Mouse (Mus musculus): ENCODE measurements around the gene Gngt2. TPM values are rescaled to one million over a fixed set of nuclear protein-coding genes. Genes with fewer than 3 reads are reported as not detected.

Gene Gngt2
- 7.1 and 7.6 TPM in 2 replicates for polyA plus RNA-seq (2014; fragmentation: Nextera tagmentation; extraction: Ambion mirVana)

DNA sequence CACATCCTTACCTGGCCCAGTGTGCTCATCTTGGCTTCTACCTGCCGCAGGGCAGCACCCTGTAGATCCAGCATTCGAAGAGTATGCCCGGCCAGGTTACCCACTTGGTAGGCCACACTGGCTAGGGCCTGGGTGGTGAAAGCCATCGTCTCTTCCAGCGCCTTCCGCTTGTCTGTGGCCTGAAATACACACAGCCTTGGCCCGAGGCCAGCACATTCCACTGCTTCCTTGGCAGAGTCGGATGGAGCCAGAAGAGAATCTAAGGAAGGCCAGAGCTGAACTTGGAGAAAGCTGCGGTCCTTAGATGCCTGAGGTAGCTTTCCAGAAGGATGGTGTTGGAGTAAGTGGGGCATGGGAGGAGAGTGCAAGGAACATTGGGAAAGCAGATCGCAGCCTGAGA, at the start of gene Gngt2:
Gngt2 (plus strand) TSS at position 158 of the 400 bp plus-strand sequence.
- peaks cover 6% of the 10 kb centered on the region; the same call in 1 of the 2 replicates for H3K4me1 ChIP-seq (replicated peaks; ENCODE audit: control insufficient read depth, insufficient read depth, low read length)
- no peak for DNase-seq (ENCODE audit: low spot score)
- H3K27me3 ChIP-seq (ENCODE audit: control insufficient read depth, insufficient read depth, low read length), result peaks cover 41% of the 10 kb centered on the region
- H3K9ac ChIP-seq (ENCODE audit: low read depth, low read length), result no peak within 1 kb of the TSS
- no peak for ATAC-seq (ENCODE audit: low FRiP score)
- H3K4me3 ChIP-seq (ENCODE audit: low read depth, low read length), result no peak within 1 kb of the TSS
- no peaks in the 10 kb centered on the region for H3K9me3 ChIP-seq (ENCODE audit: control insufficient read depth, low read length)
- H3K36me3 ChIP-seq (ENCODE audit: control insufficient read depth, insufficient read depth, low read length), result no peaks in the 10 kb centered on the region
- H3K27ac ChIP-seq (ENCODE audit: low read depth, low read length), result no peak within 1 kb of the TSS
- WGBS, result 79% methylated on average over 10 of the region's 10 CpGs
- H3K4me2 ChIP-seq (replicated peaks; ENCODE audit: low read depth, low read length), result no peak within 1 kb of the TSS

DNA sequence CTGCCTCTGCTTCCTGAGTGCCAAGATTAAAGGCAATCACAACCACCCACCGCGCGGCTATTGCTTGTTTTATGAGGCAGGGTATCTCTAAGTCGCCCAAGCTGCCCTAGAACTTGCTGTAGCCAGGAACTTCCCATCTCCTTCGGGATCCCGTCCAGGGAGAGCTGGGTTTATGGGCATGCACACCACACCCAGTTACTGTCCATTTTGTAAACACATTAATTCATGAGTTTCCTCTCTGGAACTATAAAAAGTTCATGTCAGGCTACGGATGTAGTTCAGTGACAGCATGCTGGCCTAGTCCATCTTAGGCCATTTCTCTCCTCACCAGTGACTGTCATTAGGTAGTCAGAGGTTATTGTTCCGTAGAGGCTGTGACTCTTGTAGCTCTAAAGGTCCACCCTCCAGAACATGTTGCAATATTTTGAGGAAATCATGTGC, 47.5 kb upstream of the Gngt2 start:
- Histone ChIP-seq H3K4me3 (ENCODE audit: low read depth, low read length) (no peak overlapping the region), H3K9me3 (ENCODE audit: control insufficient read depth, low read length) (no peaks in the 10 kb centered on the region; the same call in 1 of the 2 replicates), H3K4me2 (replicated peaks; ENCODE audit: low read depth, low read length) (no peak overlapping the region), H3K27me3 (ENCODE audit: control insufficient read depth, insufficient read depth, low read length) (no peaks in the 10 kb centered on the region), H3K27ac (ENCODE audit: low read depth, low read length) (no peak overlapping the region), H3K36me3 (ENCODE audit: control insufficient read depth, insufficient read depth, low read length) (no peaks in the 10 kb centered on the region), H3K4me1 (replicated peaks; ENCODE audit: control insufficient read depth, insufficient read depth, low read length) (no peaks in the 10 kb centered on the region), H3K9ac (ENCODE audit: low read depth, low read length) (no peak overlapping the region)
- ATAC-seq (ENCODE audit: low FRiP score) (no peak), DNase-seq (ENCODE audit: low spot score) (no peak)
- 87% methylated on average over 8 of the region's 8 CpGs for WGBS

DNA sequence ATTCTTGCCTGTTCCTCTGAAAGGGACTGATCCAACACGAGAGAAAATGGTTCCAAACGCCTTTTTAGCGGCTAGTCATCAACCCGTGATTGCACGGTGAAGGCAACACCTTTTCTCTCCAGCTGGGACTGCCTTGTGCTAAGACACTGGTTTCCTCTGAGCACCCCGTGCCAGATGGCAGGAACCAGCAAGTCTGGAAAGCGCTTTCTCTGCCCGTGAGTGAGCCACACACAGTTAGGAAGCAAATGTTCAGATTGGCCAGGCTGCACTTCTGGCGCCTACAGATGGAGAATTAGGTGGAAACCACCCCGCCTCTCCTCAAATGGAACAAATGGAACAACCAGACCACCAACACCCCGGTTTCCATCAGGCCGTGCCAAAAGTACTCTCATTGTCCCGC, 45.2 kb upstream of the Gngt2 start:
- DNase-seq (ENCODE audit: low spot score) (no peak), ATAC-seq (ENCODE audit: low FRiP score) (no peak)
- no peak overlapping the region for H3K9ac ChIP-seq (ENCODE audit: low read depth, low read length)
- H3K9me3 ChIP-seq (ENCODE audit: control insufficient read depth, low read length), result no peaks in the 10 kb centered on the region
- H3K4me3 ChIP-seq (ENCODE audit: low read depth, low read length), result no peak overlapping the region
- no peaks in the 10 kb centered on the region for H3K36me3 ChIP-seq (ENCODE audit: control insufficient read depth, insufficient read depth, low read length)
- H3K4me1 ChIP-seq (replicated peaks; ENCODE audit: control insufficient read depth, insufficient read depth, low read length), result 0 out of 2 replicates have a peak, but pooled peaks cover 2% of the 10 kb centered on the region
- WGBS, result 88% methylated on average over 13 of the region's 13 CpGs
- H3K27me3 ChIP-seq (ENCODE audit: control insufficient read depth, insufficient read depth, low read length), result no peaks in the 10 kb centered on the region; the same call in 1 of the 2 replicates
- no peak overlapping the region for H3K4me2 ChIP-seq (replicated peaks; ENCODE audit: low read depth, low read length)
- no peak overlapping the region for H3K27ac ChIP-seq (ENCODE audit: low read depth, low read length)

DNA sequence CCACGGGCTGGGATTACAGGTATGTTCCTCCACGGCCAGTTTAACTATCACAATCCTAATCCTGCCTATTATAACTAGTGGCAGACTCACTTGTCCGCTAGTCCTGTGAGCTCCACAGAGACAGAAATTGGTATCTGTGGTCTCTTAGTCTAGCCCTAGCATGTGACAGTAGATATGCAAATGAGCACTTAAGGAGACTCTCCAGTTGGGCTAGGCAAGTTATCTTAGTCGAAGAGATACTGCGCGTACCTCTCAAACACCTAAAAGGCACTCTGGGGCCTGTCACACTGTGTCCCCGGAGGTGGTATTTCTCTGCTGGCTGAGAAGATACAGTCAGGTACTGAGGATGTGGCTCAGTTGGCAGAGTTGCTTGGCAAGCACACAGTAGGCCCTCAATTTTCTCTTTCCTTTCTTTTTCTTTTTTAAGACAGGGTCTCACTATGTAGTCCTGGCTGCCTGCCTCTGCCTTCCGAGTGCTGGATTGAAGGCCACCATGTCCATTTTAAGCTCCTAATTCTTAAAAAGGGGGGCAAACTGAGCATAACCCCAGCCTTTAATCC, 44.0 kb upstream of the Gngt2 start:
- no peaks in the 10 kb centered on the region for H3K36me3 ChIP-seq (ENCODE audit: control insufficient read depth, insufficient read depth, low read length)
- H3K27me3 ChIP-seq (ENCODE audit: control insufficient read depth, insufficient read depth, low read length), result peaks cover 4% of the 10 kb centered on the region; the same call in 1 of the 2 replicates
- no peak overlapping the region for H3K9ac ChIP-seq (ENCODE audit: low read depth, low read length)
- no peaks in the 10 kb centered on the region for H3K9me3 ChIP-seq (ENCODE audit: control insufficient read depth, low read length)
- 0 out of 2 replicates have a peak, but pooled peaks cover 4% of the 10 kb centered on the region for H3K4me1 ChIP-seq (replicated peaks; ENCODE audit: control insufficient read depth, insufficient read depth, low read length)
- DNase-seq (ENCODE audit: low spot score) (no peak), ATAC-seq (ENCODE audit: low FRiP score) (no peak)
- no peak overlapping the region for H3K4me2 ChIP-seq (replicated peaks; ENCODE audit: low read depth, low read length)
- H3K27ac ChIP-seq (ENCODE audit: low read depth, low read length), result no peak overlapping the region
- H3K4me3 ChIP-seq (ENCODE audit: low read depth, low read length), result no peak overlapping the region
- WGBS, result 93% methylated on average over 8 of the region's 8 CpGs

DNA sequence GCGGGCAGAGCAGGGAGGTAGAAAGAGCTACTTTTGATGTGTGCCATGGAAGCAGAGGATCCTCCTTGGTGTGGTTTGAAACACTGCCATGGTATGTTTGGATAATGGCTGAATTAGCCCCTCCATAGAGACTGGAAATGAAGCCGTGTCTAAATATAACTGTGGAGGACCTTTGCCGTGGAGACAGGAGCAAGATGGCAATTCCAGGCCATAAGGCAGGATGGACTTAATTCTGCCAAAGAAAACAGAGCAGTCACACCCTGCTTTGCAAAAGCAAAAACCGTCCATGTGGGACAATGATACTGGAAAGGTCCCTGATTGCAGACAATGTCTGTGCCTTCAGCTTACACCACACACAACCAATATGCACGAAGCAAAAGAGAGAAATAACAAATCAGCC, 42.8 kb upstream of the Gngt2 start:
- peaks cover 6% of the 10 kb centered on the region; the same call in 1 of the 2 replicates for H3K27me3 ChIP-seq (ENCODE audit: control insufficient read depth, insufficient read depth, low read length)
- H3K9me3 ChIP-seq (ENCODE audit: control insufficient read depth, low read length), result no peaks in the 10 kb centered on the region
- H3K4me2 ChIP-seq (replicated peaks; ENCODE audit: low read depth, low read length), result no peak overlapping the region
- 73% methylated on average over 5 of the region's 5 CpGs for WGBS
- H3K4me1 ChIP-seq (replicated peaks; ENCODE audit: control insufficient read depth, insufficient read depth, low read length), result 0 out of 2 replicates have a peak, but pooled peaks cover 4% of the 10 kb centered on the region
- no peak overlapping the region for H3K4me3 ChIP-seq (ENCODE audit: low read depth, low read length)
- no peak for ATAC-seq (ENCODE audit: low FRiP score)
- no peak overlapping the region for H3K9ac ChIP-seq (ENCODE audit: low read depth, low read length)
- DNase-seq (ENCODE audit: low spot score), result no peak
- no peak overlapping the region for H3K27ac ChIP-seq (ENCODE audit: low read depth, low read length)
- no peaks in the 10 kb centered on the region for H3K36me3 ChIP-seq (ENCODE audit: control insufficient read depth, insufficient read depth, low read length)

DNA sequence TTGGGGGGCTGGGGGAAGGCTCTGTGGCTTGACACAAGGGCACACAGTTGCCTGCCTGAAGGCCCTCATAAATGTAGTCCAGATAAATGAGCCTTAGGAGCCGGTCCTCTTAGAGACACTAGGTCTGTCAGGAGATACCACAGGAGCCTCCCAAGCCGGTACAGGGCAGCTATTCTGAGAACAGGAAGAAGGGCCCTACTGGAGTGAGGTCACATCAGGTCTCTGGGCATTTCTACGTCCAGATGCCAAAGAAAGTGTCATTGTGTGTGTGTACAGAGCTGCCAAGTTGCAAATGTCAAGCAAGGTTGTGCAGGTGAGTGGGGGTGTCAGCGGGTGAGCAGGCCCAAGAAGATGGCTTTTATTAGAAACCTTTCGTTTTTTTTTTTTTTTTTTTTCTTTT, 41.4 kb upstream of the Gngt2 start:
- DNase-seq (ENCODE audit: low spot score) (no peak), ATAC-seq (ENCODE audit: low FRiP score) (no peak)
- Histone ChIP-seq H3K36me3 (ENCODE audit: control insufficient read depth, insufficient read depth, low read length) (no peaks in the 10 kb centered on the region), H3K4me2 (replicated peaks; ENCODE audit: low read depth, low read length) (no peak overlapping the region), H3K27ac (ENCODE audit: low read depth, low read length) (no peak overlapping the region), H3K4me3 (ENCODE audit: low read depth, low read length) (no peak overlapping the region), H3K9me3 (ENCODE audit: control insufficient read depth, low read length) (no peaks in the 10 kb centered on the region), H3K4me1 (replicated peaks; ENCODE audit: control insufficient read depth, insufficient read depth, low read length) (0 out of 2 replicates have a peak, but pooled peaks cover 4% of the 10 kb centered on the region), H3K9ac (ENCODE audit: low read depth, low read length) (no peak overlapping the region), H3K27me3 (ENCODE audit: control insufficient read depth, insufficient read depth, low read length) (peaks cover 6% of the 10 kb centered on the region; the same call in 1 of the 2 replicates)
- WGBS, result 68% methylated on average over 5 of the region's 5 CpGs

DNA sequence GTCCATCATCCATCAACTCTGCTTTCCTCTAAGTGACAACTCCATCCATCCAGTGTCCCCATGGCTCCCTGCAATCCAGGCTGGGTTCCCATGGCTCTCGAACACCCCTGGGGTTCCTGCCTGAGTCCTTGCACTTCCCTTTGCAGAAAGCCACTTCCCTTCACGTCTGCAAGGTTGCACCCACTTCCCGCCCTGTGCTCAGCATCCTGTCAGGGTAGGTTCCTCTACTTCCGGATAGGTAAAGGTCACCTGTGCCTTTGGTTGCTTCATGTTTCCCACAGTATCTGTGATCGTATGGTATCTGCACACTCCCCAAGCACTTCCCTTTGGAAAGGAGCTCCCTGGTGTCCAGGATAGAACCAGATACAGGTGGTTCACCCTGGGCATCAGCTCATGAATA, 32.0 kb upstream of the Gngt2 start:
- Histone ChIP-seq H3K4me3 (ENCODE audit: low read depth, low read length) (no peak overlapping the region), H3K4me1 (replicated peaks; ENCODE audit: control insufficient read depth, insufficient read depth, low read length) (no peaks in the 10 kb centered on the region; the same call in 1 of the 2 replicates), H3K27ac (ENCODE audit: low read depth, low read length) (no peak overlapping the region), H3K9ac (ENCODE audit: low read depth, low read length) (no peak overlapping the region), H3K36me3 (ENCODE audit: control insufficient read depth, insufficient read depth, low read length) (no peaks in the 10 kb centered on the region), H3K4me2 (replicated peaks; ENCODE audit: low read depth, low read length) (no peak overlapping the region), H3K9me3 (ENCODE audit: control insufficient read depth, low read length) (no peaks in the 10 kb centered on the region), H3K27me3 (ENCODE audit: control insufficient read depth, insufficient read depth, low read length) (no peaks in the 10 kb centered on the region)
- DNase-seq (ENCODE audit: low spot score), result no peak
- WGBS, result 67% methylated on average over 5 of the region's 5 CpGs
- ATAC-seq (ENCODE audit: low FRiP score), result no peak

DNA sequence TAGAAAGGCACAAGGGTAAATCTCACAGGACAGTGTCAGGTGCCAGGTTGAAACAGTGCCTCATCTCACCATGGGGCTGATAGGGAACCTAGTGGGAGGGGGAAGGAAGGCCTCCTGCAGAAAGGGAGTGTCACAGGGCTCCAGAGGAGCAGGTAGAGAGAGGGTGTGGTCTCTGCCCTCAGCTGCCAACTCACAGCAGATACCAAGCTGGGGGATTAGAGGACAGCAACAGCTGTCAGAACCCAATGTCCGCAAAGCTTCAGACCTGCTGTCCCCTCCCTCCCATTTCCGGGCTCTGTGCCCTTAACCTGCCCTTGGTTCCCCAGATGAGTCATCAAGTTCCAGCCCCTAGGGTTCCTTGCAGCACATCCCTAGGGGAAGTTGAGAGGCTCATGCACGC, 31.5 kb upstream of the Gngt2 start:
- no peaks in the 10 kb centered on the region; the same call in none of the 2 replicates for H3K4me1 ChIP-seq (replicated peaks; ENCODE audit: control insufficient read depth, insufficient read depth, low read length)
- no peaks in the 10 kb centered on the region for H3K27me3 ChIP-seq (ENCODE audit: control insufficient read depth, insufficient read depth, low read length)
- no peaks in the 10 kb centered on the region for H3K36me3 ChIP-seq (ENCODE audit: control insufficient read depth, insufficient read depth, low read length)
- no peaks in the 10 kb centered on the region for H3K9me3 ChIP-seq (ENCODE audit: control insufficient read depth, low read length)
- WGBS, result 54% methylated on average over 3 of the region's 3 CpGs
- no peak overlapping the region for H3K4me3 ChIP-seq (ENCODE audit: low read depth, low read length)
- ATAC-seq (ENCODE audit: low FRiP score) (no peak), DNase-seq (ENCODE audit: low spot score) (no peak)
- no peak overlapping the region for H3K4me2 ChIP-seq (replicated peaks; ENCODE audit: low read depth, low read length)
- H3K9ac ChIP-seq (ENCODE audit: low read depth, low read length), result no peak overlapping the region
- no peak overlapping the region for H3K27ac ChIP-seq (ENCODE audit: low read depth, low read length)

DNA sequence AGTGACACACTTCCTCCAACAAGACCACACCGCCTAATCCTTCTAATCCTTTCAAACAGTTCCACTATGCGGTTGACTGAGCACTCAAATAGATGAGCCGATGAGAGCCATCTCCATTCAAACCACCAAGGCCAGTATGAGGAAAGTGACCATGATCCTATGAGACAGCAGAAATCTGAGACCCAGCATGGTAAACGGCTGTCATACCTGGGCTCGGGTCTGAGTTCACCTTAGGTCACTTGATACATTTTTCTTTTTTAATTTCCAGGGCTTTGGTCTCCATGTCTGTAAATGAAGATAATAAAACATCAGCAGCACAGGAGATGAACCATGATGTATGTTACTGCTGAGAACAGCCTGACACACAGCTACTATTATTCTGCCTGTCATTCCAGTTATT, 29.1 kb upstream of the Gngt2 start:
- H3K36me3 ChIP-seq (ENCODE audit: control insufficient read depth, insufficient read depth, low read length), result no peaks in the 10 kb centered on the region
- no peaks in the 10 kb centered on the region for H3K27me3 ChIP-seq (ENCODE audit: control insufficient read depth, insufficient read depth, low read length)
- no peak overlapping the region for H3K4me3 ChIP-seq (ENCODE audit: low read depth, low read length)
- ATAC-seq (ENCODE audit: low FRiP score) (no peak), DNase-seq (ENCODE audit: low spot score) (no peak)
- no peaks in the 10 kb centered on the region; the same call in none of the 2 replicates for H3K4me1 ChIP-seq (replicated peaks; ENCODE audit: control insufficient read depth, insufficient read depth, low read length)
- H3K27ac ChIP-seq (ENCODE audit: low read depth, low read length), result no peak overlapping the region
- H3K9ac ChIP-seq (ENCODE audit: low read depth, low read length), result no peak overlapping the region
- 99% methylated on average over 5 of the region's 5 CpGs for WGBS
- H3K4me2 ChIP-seq (replicated peaks; ENCODE audit: low read depth, low read length), result no peak overlapping the region
- no peaks in the 10 kb centered on the region for H3K9me3 ChIP-seq (ENCODE audit: control insufficient read depth, low read length)

Data from hindbrain, embryonic 11.5 days (tissue).